Mouse (Mus musculus): ENCODE measurements around the gene Zfp341. TPM values are rescaled to one million over a fixed set of nuclear protein-coding genes. Genes with fewer than 3 reads are reported as not detected.

Gene Zfp341
- polyA plus RNA-seq, 1 experiment from 2014 or later: 2.3 TPM

GRCm38 (mm10) chr2:154654976-154655375, 41.9 kb downstream of the Zfp341 start:
- no peak for ATAC-seq
- Histone ChIP-seq H3K9ac (ENCODE audit: low read depth, low read length) (no peak overlapping the region), H3K27ac (ENCODE audit: low read length) (no peak overlapping the region), H3K4me2 (ENCODE audit: low read length) (no peak overlapping the region), H3K4me3 (ENCODE audit: low read depth, low read length) (no peak overlapping the region), H3K4me1 (ENCODE audit: control insufficient read depth, insufficient read depth, low read length) (peaks cover 27% of the 10 kb centered on the region), H3K36me3 (ENCODE audit: control insufficient read depth, insufficient read depth, low read length) (no peaks in the 10 kb centered on the region), H3K9me3 (replicated peaks; ENCODE audit: control insufficient read depth, low read length, poor library complexity, severe bottlenecking) (no peaks in the 10 kb centered on the region), H3K27me3 (ENCODE audit: control insufficient read depth, insufficient read depth, low read depth, low read length) (no peaks in the 10 kb centered on the region)
- WGBS: 95% methylated on average over 12 of the region's 12 CpGs

GRCm38 (mm10) chr2:154655878-154656414, 42.8 kb downstream of the Zfp341 start:
- no peaks in the 10 kb centered on the region for H3K27me3 ChIP-seq (ENCODE audit: control insufficient read depth, insufficient read depth, low read depth, low read length)
- no peaks in the 10 kb centered on the region for H3K36me3 ChIP-seq (ENCODE audit: control insufficient read depth, insufficient read depth, low read length)
- H3K9ac ChIP-seq (ENCODE audit: low read depth, low read length): 0 out of 2 replicates have a peak overlapping the region, but pooled peaks have one; percentile 55
- H3K27ac ChIP-seq (ENCODE audit: low read length): peak overlapping the region; percentile 15; the same call in 1 of the 2 replicates
- peaks cover 27% of the 10 kb centered on the region for H3K4me1 ChIP-seq (ENCODE audit: control insufficient read depth, insufficient read depth, low read length)
- H3K4me2 ChIP-seq (ENCODE audit: low read length): peak overlapping the region; percentile 57
- H3K4me3 ChIP-seq (ENCODE audit: low read depth, low read length): no peak overlapping the region; the same call in 1 of the 2 replicates
- H3K9me3 ChIP-seq (replicated peaks; ENCODE audit: control insufficient read depth, low read length, poor library complexity, severe bottlenecking): no peaks in the 10 kb centered on the region
- no peak for ATAC-seq
- WGBS: 91% methylated on average over 2 of the region's 2 CpGs

GRCm38 (mm10) chr2:154656710-154657485, 43.8 kb downstream of the Zfp341 start:
- H3K9ac ChIP-seq (ENCODE audit: low read depth, low read length): peak overlapping the region; percentile 90
- H3K27ac ChIP-seq (ENCODE audit: low read length): peak overlapping the region; percentile 76
- H3K4me3 ChIP-seq (ENCODE audit: low read depth, low read length): peak overlapping the region; percentile 81
- H3K36me3 ChIP-seq (ENCODE audit: control insufficient read depth, insufficient read depth, low read length): 0 out of 2 replicates have a peak, but pooled peaks cover 2% of the 10 kb centered on the region
- no peaks in the 10 kb centered on the region for H3K27me3 ChIP-seq (ENCODE audit: control insufficient read depth, insufficient read depth, low read depth, low read length)
- peak overlapping the region; percentile 98 for H3K4me2 ChIP-seq (ENCODE audit: low read length)
- H3K9me3 ChIP-seq (replicated peaks; ENCODE audit: control insufficient read depth, low read length, poor library complexity, severe bottlenecking): no peaks in the 10 kb centered on the region
- H3K4me1 ChIP-seq (ENCODE audit: control insufficient read depth, insufficient read depth, low read length): peaks cover 27% of the 10 kb centered on the region
- WGBS: under 1% methylated on average over 67 of the region's 67 CpGs
- ATAC-seq: peak; percentile 100

- no peak; the same call in 1 of the 2 replicates for ATAC-seq
- 17% methylated on average over 12 of the region's 12 CpGs for WGBS
- peak overlapping the region; percentile 76 for H3K27ac ChIP-seq (ENCODE audit: low read length)
- H3K36me3 ChIP-seq (ENCODE audit: control insufficient read depth, insufficient read depth, low read length): 0 out of 2 replicates have a peak, but pooled peaks cover 2% of the 10 kb centered on the region
- peak overlapping the region; percentile 90 for H3K9ac ChIP-seq (ENCODE audit: low read depth, low read length)
- H3K4me3 ChIP-seq (ENCODE audit: low read depth, low read length): peak overlapping the region; percentile 81
- no peaks in the 10 kb centered on the region for H3K27me3 ChIP-seq (ENCODE audit: control insufficient read depth, insufficient read depth, low read depth, low read length)
- no peaks in the 10 kb centered on the region for H3K9me3 ChIP-seq (replicated peaks; ENCODE audit: control insufficient read depth, low read length, poor library complexity, severe bottlenecking)
- peaks cover 27% of the 10 kb centered on the region for H3K4me1 ChIP-seq (ENCODE audit: control insufficient read depth, insufficient read depth, low read length)
- H3K4me2 ChIP-seq (ENCODE audit: low read length): peak overlapping the region; percentile 98
Measured at GRCm38 (mm10) chr2:154657486-154658237, 44.6 kb downstream of the Zfp341 start.

- H3K9ac ChIP-seq (ENCODE audit: low read depth, low read length): peak overlapping the region; percentile 48; the same call in 1 of the 2 replicates
- ATAC-seq: no peak
Measured at GRCm38 (mm10) chr2:154659070-154659469, 46.0 kb downstream of the Zfp341 start.

GRCm38 (mm10) chr2:154659531-154660074, 46.5 kb downstream of the Zfp341 start:
- Histone ChIP-seq H3K9ac (ENCODE audit: low read depth, low read length) (no peak overlapping the region), H3K4me3 (ENCODE audit: low read depth, low read length) (no peak overlapping the region), H3K4me2 (ENCODE audit: low read length) (peak overlapping the region; percentile 98), H3K4me1 (ENCODE audit: control insufficient read depth, insufficient read depth, low read length) (peaks cover 27% of the 10 kb centered on the region), H3K36me3 (ENCODE audit: control insufficient read depth, insufficient read depth, low read length) (0 out of 2 replicates have a peak, but pooled peaks cover 2% of the 10 kb centered on the region), H3K9me3 (replicated peaks; ENCODE audit: control insufficient read depth, low read length, poor library complexity, severe bottlenecking) (no peaks in the 10 kb centered on the region), H3K27ac (ENCODE audit: low read length) (no peak overlapping the region), H3K27me3 (ENCODE audit: control insufficient read depth, insufficient read depth, low read depth, low read length) (no peaks in the 10 kb centered on the region)
- WGBS: 94% methylated on average over 5 of the region's 5 CpGs
- no peak for ATAC-seq

More at GRCm38 (mm10) chr2:154659070-154659469, 46.0 kb downstream of the Zfp341 start:
- no peak overlapping the region for H3K4me3 ChIP-seq (ENCODE audit: low read depth, low read length)
- H3K4me2 ChIP-seq (ENCODE audit: low read length): peak overlapping the region; percentile 98
- H3K27ac ChIP-seq (ENCODE audit: low read length): no peak overlapping the region
- peaks cover 27% of the 10 kb centered on the region for H3K4me1 ChIP-seq (ENCODE audit: control insufficient read depth, insufficient read depth, low read length)
- H3K9me3 ChIP-seq (replicated peaks; ENCODE audit: control insufficient read depth, low read length, poor library complexity, severe bottlenecking): no peaks in the 10 kb centered on the region
- WGBS: 79% methylated on average over 4 of the region's 4 CpGs
- 0 out of 2 replicates have a peak, but pooled peaks cover 2% of the 10 kb centered on the region for H3K36me3 ChIP-seq (ENCODE audit: control insufficient read depth, insufficient read depth, low read length)
- H3K27me3 ChIP-seq (ENCODE audit: control insufficient read depth, insufficient read depth, low read depth, low read length): no peaks in the 10 kb centered on the region

- H3K27ac ChIP-seq (ENCODE audit: low read length): no peak overlapping the region
- H3K27me3 ChIP-seq (ENCODE audit: control insufficient read depth, insufficient read depth, low read depth, low read length): no peaks in the 10 kb centered on the region
- no peak overlapping the region for H3K4me2 ChIP-seq (ENCODE audit: low read length)
- H3K9ac ChIP-seq (ENCODE audit: low read depth, low read length): no peak overlapping the region
- no peak for ATAC-seq
- H3K4me3 ChIP-seq (ENCODE audit: low read depth, low read length): no peak overlapping the region
- 94% methylated on average over 7 of the region's 7 CpGs for WGBS
- 0 out of 2 replicates have a peak, but pooled peaks cover 3% of the 10 kb centered on the region for H3K36me3 ChIP-seq (ENCODE audit: control insufficient read depth, insufficient read depth, low read length)
- H3K4me1 ChIP-seq (ENCODE audit: control insufficient read depth, insufficient read depth, low read length): no peaks in the 10 kb centered on the region
- H3K9me3 ChIP-seq (replicated peaks; ENCODE audit: control insufficient read depth, low read length, poor library complexity, severe bottlenecking): no peaks in the 10 kb centered on the region
Measured at GRCm38 (mm10) chr2:154668680-154669079, 55.6 kb downstream of the Zfp341 start.

GRCm38 (mm10) chr2:154670106-154670505, 57.0 kb downstream of the Zfp341 start:
- no peak overlapping the region for H3K4me2 ChIP-seq (ENCODE audit: low read length)
- no peak overlapping the region for H3K9ac ChIP-seq (ENCODE audit: low read depth, low read length)
- peaks cover 3% of the 10 kb centered on the region; the same call in 1 of the 2 replicates for H3K4me1 ChIP-seq (ENCODE audit: control insufficient read depth, insufficient read depth, low read length)
- H3K4me3 ChIP-seq (ENCODE audit: low read depth, low read length): no peak overlapping the region
- ATAC-seq: no peak
- no peak overlapping the region for H3K27ac ChIP-seq (ENCODE audit: low read length)
- H3K36me3 ChIP-seq (ENCODE audit: control insufficient read depth, insufficient read depth, low read length): 0 out of 2 replicates have a peak, but pooled peaks cover 3% of the 10 kb centered on the region
- no peaks in the 10 kb centered on the region for H3K9me3 ChIP-seq (replicated peaks; ENCODE audit: control insufficient read depth, low read length, poor library complexity, severe bottlenecking)
- WGBS: 71% methylated on average over 4 of the region's 4 CpGs
- H3K27me3 ChIP-seq (ENCODE audit: control insufficient read depth, insufficient read depth, low read depth, low read length): no peaks in the 10 kb centered on the region

All from midbrain, embryonic 16.5 days (tissue).